Mouse (Mus musculus) heart, postnatal 0 days (tissue): Measurements from ENCODE around the gene U2af1.

Source experiments
- CTCF ChIP-seq: IDR thresholded peaks from 2 replicates; pipeline ENCODE4 v1.5.1; 2016; ENCODE audit warnings: antibody characterized with exemption, control low read depth, low read depth
- EP300 ChIP-seq: IDR thresholded peaks from 2 replicates; pipeline ENCODE4 v1.6.1; 2016; ENCODE audit warnings: antibody characterized with exemption, low read depth

DNA sequence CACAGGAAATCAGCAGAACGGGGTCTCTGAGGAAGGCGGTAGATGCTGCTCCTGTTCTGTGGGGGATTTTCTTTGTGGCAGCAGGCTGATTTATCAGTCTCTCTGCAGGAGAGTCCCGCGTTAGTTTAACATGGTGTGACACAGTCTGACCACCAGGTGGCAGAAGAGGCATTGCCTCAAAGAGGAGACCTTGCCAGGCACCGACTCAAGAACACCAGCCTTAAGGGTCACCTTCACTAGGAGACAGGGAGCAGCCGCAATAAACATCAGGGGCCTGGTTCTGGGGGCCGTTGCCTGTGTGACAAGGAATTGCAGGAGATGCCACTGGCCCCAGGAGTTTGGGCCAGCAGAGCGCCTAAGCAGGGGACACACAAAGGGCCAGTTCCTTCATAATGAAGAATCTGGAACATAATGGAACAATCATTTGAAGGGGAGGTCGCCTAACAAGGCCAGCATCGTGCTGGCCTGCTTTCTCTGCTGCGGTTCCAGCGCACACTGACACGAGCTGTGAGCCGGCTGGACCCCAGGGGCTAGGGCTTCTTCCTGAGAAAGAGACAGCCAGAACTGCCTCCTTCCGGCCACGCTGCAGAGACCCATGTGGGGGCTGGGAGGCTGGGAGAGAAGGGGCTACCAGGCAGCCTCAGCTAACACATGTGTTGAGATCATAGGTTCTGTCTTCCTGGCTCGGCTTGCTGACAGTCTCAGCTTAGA is 27.0 kb upstream of the U2af1 start:
- TF ChIP-seq EP300: no peak
- TF ChIP-seq CTCF: peak; percentile 97
